Mouse (Mus musculus): ENCODE results near the gene Kif19a.

DNA sequence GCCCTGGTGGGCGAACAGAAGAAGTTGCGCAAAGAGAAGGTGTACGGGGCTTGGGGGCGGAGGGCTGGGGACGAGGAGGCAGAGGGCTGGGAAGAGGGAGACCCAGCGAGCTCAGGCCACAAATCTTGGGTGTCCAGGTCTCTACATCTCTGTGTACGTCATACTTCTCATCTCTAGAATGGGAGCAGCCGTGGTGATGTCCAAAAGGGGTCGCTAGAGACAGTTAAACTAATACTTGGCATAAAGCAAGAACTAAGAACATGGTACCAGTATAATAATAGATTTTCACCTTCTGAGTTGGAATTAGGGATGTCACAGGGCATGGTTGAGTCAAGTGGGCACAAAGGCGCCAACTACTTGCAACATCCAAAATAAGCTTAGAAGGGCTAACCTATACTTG is 20.7 kb downstream of the Kif19a start:
- TF ChIP-seq CTCF (IDR thresholded peaks at IDR 0.05; ENCODE audit: control insufficient read depth, insufficient read depth, insufficient replicate concordance, low read depth, low read length) (no peak), POLR2A (IDR thresholded peaks at IDR 0.05; ENCODE audit: control insufficient read depth, low read depth, low read length) (no peak)

All from testis, adult 2 months (tissue).